Mouse (Mus musculus) heart, postnatal 14 days (tissue): ENCODE data around the gene Pou6f2. TPM values are rescaled to one million over a fixed set of nuclear protein-coding genes. Genes with fewer than 3 reads are reported as not detected.

Experiments
- DNase-seq, 2 experiments: peaks; one replicate each; pipeline ENCODE4 v3.0.0; 2021 to 2022
- intact Hi-C: fragments of 180-260 bp; cut with DNase I; formaldehyde crosslinking; loops from one replicate; pipeline ENCODE4 v1.15.1; 2025
- total RNA-seq, 2 experiments: library from RNA; stranded (reverse); gene quantifications; 2 replicates each; pipeline ENCODE4 v1.2.3; 2021

Pou6f2 gene
- total RNA-seq, 2 experiments from 2014 or later = not detected

DNA sequence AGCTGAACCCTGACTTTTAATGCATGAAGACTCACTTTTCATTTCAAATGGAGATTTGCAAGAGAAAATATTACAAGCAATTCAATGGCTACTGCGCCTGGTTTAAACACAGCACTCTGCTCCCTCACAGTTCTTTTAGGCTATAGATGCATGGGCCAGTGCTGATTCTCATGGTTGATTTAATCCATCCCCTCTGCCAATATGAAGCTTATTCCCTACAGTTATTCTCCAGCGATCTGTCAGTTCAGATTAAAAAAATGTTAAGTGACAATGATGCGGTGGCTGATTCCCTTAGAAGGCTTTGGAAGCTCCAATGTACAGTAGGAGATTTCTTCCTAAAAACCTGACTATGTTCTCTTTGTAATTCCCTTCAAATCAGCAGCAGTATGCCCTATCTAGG, 144.4 kb downstream of the Pou6f2 start:
- DNase-seq = no peak
- intact Hi-C loops = no loop called here

DNA sequence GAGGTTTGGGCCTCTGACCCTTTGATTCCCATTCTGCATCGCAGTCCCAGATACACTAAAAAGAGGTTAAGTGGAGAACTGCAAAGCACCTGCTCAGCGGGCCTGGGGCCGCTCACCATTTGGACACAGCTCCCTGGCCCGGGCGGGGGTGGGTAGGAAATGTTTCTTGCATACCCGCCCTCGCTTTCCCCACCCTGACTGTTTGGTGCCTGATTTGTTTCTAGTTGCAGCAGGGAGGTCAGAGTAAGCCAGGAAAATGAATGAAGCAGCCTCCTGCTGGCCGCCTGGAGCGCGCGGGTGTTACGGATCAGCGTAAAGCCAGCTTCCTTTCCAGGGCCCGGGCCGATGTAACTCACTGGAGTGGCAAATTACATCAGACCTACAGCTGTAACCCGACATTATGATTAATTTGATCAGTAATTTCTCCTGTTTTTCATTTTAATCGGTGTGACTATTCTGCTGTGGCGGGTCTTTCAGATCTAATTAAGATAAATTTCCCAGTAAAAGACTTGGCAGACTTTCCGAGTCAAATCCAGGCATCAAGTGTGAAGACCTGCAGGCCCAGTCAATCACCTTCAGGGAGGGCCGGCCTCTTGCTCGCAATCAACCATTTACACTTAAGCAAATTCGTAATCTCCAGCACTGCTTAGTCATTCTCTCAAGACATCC, 178.8 kb downstream of the Pou6f2 start:
- intact Hi-C loops = no loop called here
- DNase-seq = peak in 1 of 2 experiments; percentile 4

DNA sequence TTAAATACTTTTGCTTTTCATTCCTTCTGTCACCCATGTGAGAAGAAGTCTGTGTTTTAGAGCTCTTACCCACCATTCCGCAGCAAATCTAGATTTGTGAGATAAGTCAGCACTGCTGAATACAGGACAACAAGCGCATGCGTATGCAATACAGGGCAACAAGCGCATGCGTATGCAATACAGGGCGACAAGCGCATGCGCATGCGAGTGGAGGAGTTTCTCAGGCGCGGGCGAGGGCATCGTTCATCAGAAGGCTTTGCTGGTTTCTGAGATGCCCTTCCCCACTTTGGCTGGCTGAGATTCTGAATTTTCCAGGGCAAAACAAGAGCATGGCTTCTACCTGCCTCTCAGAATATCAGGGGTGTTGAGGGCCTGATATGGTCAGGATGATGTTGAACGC, 186.2 kb downstream of the Pou6f2 start:
- DNase-seq = no peak
- intact Hi-C loops = no loop called here

DNA sequence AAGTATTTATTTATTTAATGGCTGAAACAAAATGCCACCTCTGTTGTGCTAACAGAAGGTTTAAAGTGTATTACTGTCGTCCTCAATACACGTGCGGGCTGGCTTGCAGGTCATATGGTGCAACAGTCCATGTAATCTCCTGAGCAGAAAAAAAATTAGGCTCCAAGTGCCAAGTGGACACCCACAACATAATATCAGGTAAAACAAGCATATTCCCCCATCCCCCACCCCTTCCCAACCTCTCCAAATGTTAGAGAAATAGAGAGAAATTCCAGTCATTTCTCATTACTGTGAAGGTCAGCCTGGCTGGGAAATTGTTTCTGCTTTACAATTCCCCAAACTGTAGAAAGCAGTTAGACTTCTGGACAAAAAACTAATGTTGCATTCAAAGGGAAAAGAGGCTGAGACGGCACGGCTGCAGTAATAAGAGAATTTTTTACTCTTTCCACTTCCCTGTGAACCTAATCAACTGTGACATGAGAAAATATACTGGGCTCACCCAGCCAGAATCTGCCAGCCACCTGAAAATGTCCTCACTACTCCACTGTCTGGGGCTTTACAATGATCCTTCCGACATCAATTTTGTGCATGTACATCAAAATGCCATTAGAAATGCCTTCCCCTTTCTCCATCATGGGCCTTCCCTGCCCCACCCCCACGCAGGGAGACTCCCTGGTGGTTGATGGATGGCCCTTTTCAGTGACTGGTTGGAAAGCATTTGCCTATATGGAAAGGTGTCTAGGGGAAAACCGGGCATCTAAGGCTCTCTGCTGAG, 192.8 kb downstream of the Pou6f2 start:
- intact Hi-C loops = no loop called here
- DNase-seq = no peak

DNA sequence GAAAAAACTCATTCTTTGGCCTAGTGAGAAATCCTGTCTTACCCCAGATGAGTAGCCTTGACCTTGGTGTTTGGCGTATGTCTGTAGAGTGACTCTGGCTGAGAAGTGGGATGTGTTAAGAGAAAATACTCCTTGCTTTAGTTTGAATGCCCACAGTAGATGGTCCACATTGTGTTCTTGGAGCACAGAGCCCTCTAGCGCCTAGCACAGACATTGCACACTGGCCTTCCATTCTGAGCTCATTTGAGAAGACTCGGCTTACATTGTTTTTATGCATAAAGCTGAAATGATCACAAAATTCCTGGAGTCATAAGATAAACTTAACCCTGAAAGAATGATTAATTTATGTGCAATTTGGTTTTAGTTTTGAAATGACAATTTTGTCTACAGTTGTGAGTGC, 223.5 kb downstream of the Pou6f2 start:
- intact Hi-C loops = loop anchor here (10.0 kb wide), 1 partner anchor 339 kb away; no protein-coding TSS in a partner anchor
- DNase-seq = peak; percentile 7 to 40

DNA sequence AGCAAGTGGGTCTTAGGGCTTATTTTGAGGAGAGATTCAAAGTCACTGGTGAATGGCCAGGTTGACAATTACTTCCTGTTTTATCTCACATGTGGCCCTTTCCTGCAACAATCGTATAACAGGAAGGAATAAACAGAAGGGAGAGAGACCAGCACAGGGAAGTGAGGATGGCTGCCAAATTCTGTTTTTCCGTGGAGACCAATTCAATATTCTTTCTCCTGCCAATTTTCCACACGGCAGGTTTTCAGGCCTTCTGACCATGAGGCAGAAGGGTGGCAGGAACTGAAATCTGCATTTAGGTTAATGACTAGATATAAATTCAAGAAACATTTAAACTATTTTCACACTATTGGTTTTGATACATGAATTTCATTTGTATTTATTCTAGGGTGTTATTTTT, 224.5 kb downstream of the Pou6f2 start:
- DNase-seq = no peak
- intact Hi-C loops = loop anchor here (10.0 kb wide), 1 partner anchor 338 kb away; no protein-coding TSS in a partner anchor

DNA sequence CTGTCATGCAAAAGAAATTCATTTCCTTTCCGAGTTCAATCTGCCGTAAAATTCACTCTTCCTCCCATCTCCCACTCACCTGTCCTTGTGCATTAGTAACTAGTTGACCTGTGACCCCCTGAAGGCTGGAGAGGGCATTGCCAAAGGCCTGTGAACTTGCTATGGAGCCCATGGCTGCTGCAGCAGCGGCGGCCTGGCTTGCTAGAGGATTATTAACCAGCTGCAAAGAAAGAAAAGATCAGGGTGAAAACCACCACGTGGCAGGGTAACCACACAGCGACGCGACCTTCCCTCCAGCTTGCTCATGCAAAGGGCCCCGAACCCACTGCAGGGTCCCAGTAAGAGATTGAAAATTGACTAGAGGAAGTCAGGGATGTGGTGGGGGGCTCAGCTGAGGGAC, 225.2 kb downstream of the Pou6f2 start:
- intact Hi-C loops = loop anchor here (10.0 kb wide), 1 partner anchor 338 kb away; no protein-coding TSS in a partner anchor
- DNase-seq = no peak

DNA sequence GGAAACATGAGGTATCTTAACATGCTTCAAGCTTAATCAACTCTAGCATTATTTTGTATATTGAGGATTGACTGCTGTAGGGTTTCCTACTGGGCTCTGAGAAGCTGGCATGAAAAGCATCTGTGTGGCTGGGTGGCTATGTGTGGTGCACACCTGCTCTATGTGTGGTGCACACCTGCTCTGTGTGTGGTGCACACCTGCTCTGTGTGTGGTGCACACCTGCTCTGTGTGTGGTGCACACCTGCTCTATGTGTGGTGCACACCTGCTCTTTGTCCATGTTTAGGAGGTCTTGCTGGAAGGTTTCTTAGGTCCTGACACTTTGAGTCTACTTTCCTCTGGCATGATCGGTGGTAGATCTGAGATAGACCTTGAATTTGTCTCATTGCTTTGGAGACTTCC, 233.3 kb downstream of the Pou6f2 start:
- no peak for DNase-seq
- intact Hi-C loops = no loop called here

DNA sequence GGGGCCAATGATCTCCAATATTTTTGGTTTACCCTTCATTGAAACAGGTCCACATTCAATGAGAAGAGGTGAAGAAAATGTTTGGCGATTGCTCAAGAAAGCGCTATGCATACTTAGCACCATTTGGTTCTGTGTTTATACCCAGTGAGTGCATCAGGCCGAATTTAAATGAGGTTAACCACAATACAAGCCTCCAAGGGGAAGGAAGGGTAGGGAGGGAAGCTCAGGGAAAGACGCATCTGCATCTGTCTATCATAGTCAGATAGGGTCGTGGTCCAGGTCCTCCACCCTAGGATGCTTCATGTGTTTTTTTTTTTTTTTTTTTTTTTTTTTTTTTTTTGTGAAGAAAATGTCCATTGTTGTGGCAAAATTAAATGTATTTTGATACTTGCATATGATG, 236.9 kb downstream of the Pou6f2 start:
- no peak for DNase-seq
- intact Hi-C loops = no loop called here

DNA sequence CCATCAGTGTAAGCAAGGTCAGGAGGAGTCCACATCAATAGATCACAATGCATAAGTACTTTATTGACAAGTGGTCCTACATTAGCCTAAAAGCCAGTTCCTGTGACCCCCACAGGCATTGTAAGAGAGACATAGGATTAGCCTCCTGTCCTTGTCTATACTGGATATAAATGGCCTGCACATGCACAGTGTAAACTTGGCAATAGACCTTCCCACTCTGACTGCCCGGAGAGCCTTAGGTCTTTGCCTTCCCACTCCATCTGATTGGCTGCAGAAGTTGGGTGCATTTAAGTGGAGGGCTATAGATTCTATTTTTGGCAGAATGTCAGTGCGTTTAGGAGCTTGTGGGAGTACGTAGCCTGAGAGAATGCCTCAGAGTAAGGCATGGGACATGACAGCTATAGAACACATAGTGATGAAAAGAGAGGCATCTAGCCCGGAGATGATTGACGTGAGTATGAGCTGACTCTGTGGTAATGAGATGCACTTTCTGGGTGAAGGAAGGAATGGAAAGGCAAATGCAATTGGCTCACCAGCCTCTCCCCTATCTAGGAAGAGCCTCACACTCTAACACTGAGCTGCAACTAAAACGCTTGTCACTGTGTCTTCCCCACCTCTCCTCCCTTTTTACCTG, 243.4 kb downstream of the Pou6f2 start:
- DNase-seq = no peak
- intact Hi-C loops = no loop called here

DNA sequence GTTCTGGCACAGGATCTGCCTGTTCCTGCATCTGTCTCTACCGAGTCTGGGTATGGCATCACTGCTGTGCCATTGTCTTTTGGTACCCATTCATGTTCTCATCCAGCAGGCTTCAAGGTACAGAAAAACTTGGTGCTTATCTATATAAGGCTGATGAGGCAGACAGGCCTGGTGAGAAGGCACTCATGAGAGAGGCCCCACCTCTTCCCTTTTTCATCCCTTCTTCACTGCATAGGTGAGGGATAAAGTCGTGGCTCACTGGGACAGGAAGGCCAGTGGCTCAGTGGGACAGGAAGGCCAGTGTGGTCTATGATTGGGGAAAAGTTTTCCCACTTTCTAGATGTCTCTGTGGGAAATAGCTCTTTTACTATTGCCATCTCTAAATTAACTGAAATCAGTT, 263.8 kb downstream of the Pou6f2 start:
- intact Hi-C loops = no loop called here
- no peak for DNase-seq

DNA sequence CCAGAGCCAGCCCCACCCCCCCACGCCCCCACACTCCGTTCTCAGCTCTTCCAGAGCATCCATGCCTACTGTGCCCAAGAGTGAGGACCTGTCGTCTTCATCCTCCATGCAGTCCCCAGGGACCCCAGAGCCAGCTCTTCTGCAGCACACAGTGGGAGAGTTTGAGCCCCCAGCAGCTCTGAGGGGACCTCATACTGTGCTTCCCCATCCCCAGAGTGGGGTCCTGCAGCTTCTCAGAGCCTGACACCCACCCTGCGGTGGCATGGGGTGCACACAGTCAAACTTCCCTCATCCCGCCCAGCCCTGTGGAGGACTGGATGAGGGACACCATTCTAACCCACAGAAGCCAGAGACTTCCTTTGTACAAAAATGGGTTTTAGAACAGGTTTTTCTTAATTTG, 264.3 kb downstream of the Pou6f2 start:
- intact Hi-C loops = no loop called here
- DNase-seq = no peak

DNA sequence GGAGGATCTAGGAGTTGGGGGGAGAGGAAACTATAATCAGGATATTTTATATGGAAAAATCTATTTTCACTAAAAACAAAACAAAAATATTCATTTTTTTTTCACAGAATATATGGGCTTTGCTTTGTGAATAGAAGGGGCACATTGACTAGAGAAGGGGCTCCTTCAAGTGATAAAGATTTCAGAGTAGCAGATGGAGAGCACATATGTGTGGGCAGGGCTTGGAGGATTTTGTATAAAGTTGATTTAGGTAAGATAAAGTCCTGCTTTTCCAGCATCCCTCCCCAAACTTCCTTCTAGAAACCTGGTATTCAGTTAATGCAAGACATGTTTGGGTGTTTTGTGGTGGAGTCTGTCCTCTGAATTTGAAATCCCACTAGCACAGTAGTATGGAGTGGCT, 266.2 kb downstream of the Pou6f2 start:
- intact Hi-C loops = no loop called here
- no peak for DNase-seq

DNA sequence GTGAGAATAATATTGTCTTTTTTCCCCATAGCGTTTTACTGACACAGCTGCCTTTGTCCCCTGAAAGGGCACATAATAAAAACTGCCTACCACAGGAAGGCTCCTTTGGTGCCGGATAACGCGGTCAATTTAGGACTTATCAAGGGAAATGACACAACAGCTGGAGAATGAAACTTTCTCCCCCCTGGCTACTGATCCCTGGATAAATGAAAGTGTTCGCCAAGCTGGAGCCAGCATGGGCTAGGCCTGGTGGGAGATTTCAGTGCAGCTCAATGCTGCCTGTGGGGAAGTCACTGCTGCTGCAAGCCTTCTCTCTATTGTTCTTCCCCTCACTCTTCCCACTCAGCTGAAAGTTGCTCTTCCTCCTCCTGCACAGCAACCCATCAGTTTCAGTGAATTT, 267.8 kb downstream of the Pou6f2 start:
- DNase-seq = no peak
- intact Hi-C loops = no loop called here

DNA sequence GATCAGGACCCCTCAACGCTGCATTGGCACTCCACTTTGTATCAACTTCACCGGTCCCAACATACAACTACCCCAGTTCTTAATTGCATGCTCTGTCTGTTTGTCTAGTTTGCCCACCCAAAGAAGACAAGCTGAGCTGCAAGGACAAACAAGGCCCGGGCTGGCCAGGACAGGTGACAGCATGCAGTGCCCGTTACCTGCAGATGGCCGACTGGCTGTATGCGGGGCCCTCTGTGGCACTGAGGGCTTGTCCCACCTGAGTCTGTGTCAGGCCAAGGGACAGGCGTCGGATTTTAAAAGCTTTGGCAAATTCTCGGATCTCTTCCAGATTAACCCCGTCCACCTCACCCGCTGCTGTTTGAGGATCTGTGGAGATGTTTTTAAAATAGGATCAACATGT, 268.7 kb downstream of the Pou6f2 start:
- intact Hi-C loops = no loop called here
- DNase-seq = no peak

DNA sequence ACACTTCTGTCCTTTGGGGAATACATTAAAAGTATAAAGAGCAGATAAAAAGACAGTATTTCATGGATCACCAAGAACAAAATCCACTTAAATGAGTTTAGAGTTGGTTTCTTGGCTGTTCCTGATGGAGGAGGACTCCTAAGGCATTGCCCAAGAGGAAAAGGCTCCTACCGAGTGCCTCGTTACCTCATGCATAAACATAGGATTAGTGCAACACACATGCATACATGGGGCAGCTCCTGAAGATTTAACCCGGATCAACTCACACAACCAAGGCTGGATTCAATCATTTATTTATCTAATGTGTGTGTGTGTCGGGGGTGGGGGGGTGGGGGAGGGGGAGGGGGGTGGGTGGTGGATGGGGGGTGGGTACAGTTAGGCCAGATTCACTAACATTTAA, 269.4 kb downstream of the Pou6f2 start:
- DNase-seq = no peak
- intact Hi-C loops = no loop called here

DNA sequence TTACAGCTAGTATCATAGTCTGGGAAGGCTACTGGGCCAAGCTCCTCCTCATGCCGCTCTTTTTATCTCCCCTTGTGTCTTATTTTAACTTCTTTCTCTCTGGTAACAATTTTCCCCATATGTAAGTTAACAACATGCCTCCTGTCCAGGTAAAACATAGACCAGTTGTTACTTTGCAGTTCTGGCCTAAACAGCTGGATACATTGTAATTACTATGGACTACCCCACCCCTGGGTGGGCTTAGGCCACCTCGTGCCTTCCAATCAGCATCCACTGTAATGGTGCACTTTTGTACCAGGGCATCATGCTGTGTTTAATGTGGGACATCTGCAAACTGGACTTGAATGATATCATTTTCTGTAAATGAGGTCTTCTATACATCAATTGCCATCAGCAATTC, 271.4 kb downstream of the Pou6f2 start:
- no peak for DNase-seq
- intact Hi-C loops = no loop called here

DNA sequence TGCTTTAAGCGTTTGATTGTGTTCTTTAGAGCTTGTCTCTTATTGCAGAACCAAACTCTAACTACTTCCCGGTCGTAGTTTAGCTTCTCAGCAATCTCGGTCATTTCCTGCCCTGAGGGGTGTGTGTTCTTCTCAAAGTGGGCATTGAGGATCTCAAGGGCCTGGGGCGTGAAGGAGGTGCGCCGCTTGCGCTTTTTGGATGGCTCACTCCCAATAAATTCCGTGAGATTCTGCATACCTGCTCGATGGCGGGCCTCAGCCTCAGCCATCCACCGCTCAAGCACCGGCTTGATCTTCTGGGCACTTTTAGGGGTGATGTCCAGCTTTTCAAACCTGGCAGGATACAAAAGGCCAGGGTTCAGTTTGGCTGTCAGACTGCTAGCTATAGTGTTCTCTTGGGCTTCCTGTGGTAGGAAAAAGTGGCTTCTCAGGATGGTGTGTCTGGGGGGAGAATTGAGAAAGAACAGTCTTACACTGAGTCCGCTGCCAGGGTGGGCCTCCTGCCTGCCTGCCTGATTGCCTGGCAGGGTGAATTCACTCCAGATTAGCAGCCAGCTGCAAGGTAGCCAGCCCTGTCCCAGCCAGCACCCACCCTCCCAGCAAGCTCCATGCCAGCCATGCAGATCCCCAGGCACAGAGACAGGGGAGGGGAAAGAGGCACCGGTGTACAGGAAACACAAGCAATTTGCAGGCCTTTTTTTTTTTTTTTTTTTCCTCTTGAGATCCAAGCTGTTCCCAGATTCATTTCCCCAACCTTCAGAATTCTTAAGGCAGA, 272.1 kb downstream of the Pou6f2 start:
- peak in 1 of 2 experiments; percentile 3 for DNase-seq
- intact Hi-C loops = no loop called here

DNA sequence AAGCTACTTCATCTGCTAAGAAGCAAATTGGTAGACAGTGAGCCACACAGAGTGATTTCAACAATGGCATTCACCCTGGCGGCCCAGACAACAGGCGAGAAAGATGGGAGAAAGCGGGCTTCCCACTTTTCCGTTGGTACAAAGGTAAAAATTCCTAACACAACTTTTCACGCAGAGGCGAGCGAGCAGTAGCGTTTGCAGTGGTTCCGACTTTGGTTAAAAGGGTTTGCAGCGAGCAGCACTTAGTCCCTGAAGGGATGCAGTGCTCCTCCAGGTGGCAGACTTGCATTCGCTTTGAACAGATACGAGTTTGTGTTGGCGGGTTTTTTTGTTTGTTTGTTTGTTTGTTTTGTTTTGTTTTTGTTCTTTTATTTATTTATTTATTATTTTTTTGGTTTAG, 273.1 kb downstream of the Pou6f2 start:
- intact Hi-C loops = loop anchor here (5.0 kb wide), 4 partner anchors 62 to 688 kb away; no protein-coding TSS in a partner anchor
- DNase-seq = peak; percentile 13 to 43

DNA sequence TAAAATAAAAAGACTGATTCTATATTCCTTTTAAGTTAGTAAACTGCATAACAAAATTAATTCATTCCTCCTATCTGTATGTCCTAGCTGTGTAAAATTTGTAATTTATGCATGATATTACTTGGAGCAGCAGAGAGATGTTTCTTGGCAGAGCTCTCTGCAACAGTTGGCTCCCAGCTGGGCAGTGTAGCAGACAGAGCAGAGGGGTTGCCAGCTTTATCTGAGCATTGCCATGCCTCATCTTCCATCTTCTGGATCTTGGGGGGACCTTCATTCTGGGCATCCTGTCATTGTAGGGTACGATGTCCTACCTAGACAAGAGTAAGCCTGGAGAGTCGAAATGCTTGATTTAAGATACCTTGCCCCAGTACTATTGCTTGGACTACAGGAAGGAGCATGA, 277.1 kb downstream of the Pou6f2 start:
- intact Hi-C loops = loop anchor here (5.0 kb wide), 4 partner anchors 58 to 692 kb away; no protein-coding TSS in a partner anchor
- DNase-seq = no peak
